In genomic region chr12:59260362-59260761, GRCm38 (mm10) we compare ENCODE assay signal across 10 mouse cellular contexts. TPM values are rescaled to one million over a fixed set of nuclear protein-coding genes. Genes with fewer than 3 reads are reported as not detected.
DNase-seq lines count a peak whose midpoint lies in the region; ATAC-seq and TF ChIP-seq lines count a peak whose summit lies in the region.
"Had no signal": no experiment of that assay in that cellular context is flagged by ENCODE, and none has a peak within 500 bp of the region (broad histone marks: within the 10 kb centered on the region; RNA-seq: fewer than 3 reads in every experiment).

No protein-coding gene starts in this region.

- DNase-seq in midbrain, embryonic 11.5 days (ENCODE audit: low spot score, missing footprints): peak; percentile 85
- DNase-seq in midbrain, embryonic 10.5 days (ENCODE audit: low spot score): no peak
- peak; percentile 26 for DNase-seq in frontal cortex, postnatal 10 days (ENCODE audit: low spot score in 2 of 2)
- peak; percentile 15 to 26 for DNase-seq in layer of hippocampus, postnatal 36 days
- DNase-seq in right cerebral cortex, postnatal 25 days: peak; percentile 60
- DNase-seq in thymus, adult 2 months: no peak
- no peak for DNase-seq in spleen, postnatal 14 days (ENCODE audit: low spot score in 2 of 2)
- DNase-seq in kidney, adult 18-20 months: no peak
- DNase-seq: heart, adult 11 months had no signal

- no peak overlapping the region for H3K27ac ChIP-seq in midbrain, embryonic 11.5 days (ENCODE audit: low read depth, low read length)
- H3K27ac ChIP-seq in midbrain, embryonic 10.5 days (replicated peaks): no peak overlapping the region
- no peak overlapping the region for H3K27ac ChIP-seq in thymus, adult 2 months (ENCODE audit: control insufficient read depth, insufficient read depth, low read length)

- no peak overlapping the region for H3K9ac ChIP-seq in midbrain, embryonic 11.5 days (ENCODE audit: low read length)

- H3K4me3 ChIP-seq in midbrain, embryonic 11.5 days (ENCODE audit: low read depth, low read length): no peak overlapping the region
- no peak overlapping the region for H3K4me3 ChIP-seq in midbrain, embryonic 10.5 days
- H3K4me3 ChIP-seq in thymus, adult 2 months (ENCODE audit: control insufficient read depth, insufficient read depth, low read length): no peak overlapping the region

- no peak for TF ChIP-seq POLR2A in thymus, adult 2 months (IDR thresholded peaks at IDR 0.05; ENCODE audit: control insufficient read depth, extremely low read depth, insufficient read depth, low read length, poor library complexity)

- H3K4me1 ChIP-seq in midbrain, embryonic 11.5 days (ENCODE audit: control insufficient read depth, insufficient read depth, low read length): no peaks in the 10 kb centered on the region
- peaks cover 5% of the 10 kb centered on the region; the same call in 1 of the 2 replicates for H3K4me1 ChIP-seq in midbrain, embryonic 10.5 days
- no peaks in the 10 kb centered on the region for H3K4me1 ChIP-seq in thymus, adult 2 months (replicated peaks; ENCODE audit: control insufficient read depth, insufficient read depth, low read length)

- no peaks in the 10 kb centered on the region for H3K36me3 ChIP-seq in midbrain, embryonic 11.5 days (ENCODE audit: control insufficient read depth, insufficient read depth, low read length)
- no peaks in the 10 kb centered on the region for H3K36me3 ChIP-seq in midbrain, embryonic 10.5 days
- no peaks in the 10 kb centered on the region for H3K36me3 ChIP-seq in thymus, adult 2 months (ENCODE audit: control insufficient read depth, insufficient read depth, low read length)

- peak; percentile 74; the same call in 1 of the 2 replicates for ATAC-seq in midbrain, embryonic 11.5 days (ENCODE audit: low FRiP score)
- ATAC-seq: lung, postnatal 0 days had no signal

- no peak for TF ChIP-seq CTCF in thymus, adult 2 months (IDR thresholded peaks at IDR 0.05; ENCODE audit: borderline replicate concordance, control insufficient read depth, extremely low read depth, insufficient read depth, low read length, poor library complexity)

- H3K27me3 ChIP-seq in midbrain, embryonic 11.5 days (ENCODE audit: control insufficient read depth, insufficient read depth, low read length): no peaks in the 10 kb centered on the region
- H3K27me3 ChIP-seq in midbrain, embryonic 10.5 days (ENCODE audit: low read depth, poor library complexity, severe bottlenecking): no peaks in the 10 kb centered on the region
- no peaks in the 10 kb centered on the region for H3K27me3 ChIP-seq in thymus, adult 2 months (ENCODE audit: control insufficient read depth, insufficient read depth, low read length)

- H3K4me2 ChIP-seq in midbrain, embryonic 11.5 days: no peak overlapping the region

- no peaks in the 10 kb centered on the region for H3K9me3 ChIP-seq in midbrain, embryonic 11.5 days (ENCODE audit: control insufficient read depth, low read length)
- no peaks in the 10 kb centered on the region for H3K9me3 ChIP-seq in midbrain, embryonic 10.5 days (replicated peaks)

RNA-seq across cellular contexts. Expression of gene Fbxo33, which starts 40.8 kb away (rescaled TPM):
- 9.9 and 10.1 TPM in 2 replicates for polyA plus RNA-seq in midbrain, embryonic 11.5 days (2014; fragmentation: Nextera tagmentation; extraction: Ambion mirVana)
- polyA plus RNA-seq in midbrain, embryonic 10.5 days (2016; fragmentation: Nextera tagmentation; extraction: Ambion mirVana): 5.4 and 6.4 TPM in 2 replicates
- 10 to 100 TPM; 52.5 to 56.3 TPM for total RNA-seq in layer of hippocampus, postnatal 36 days (2021)
- polyA plus RNA-seq in thymus, adult 2 months (2012; rRNA removed): 11.4 and 18.6 TPM in 2 replicates

Comparison
In these comparisons a context has a peak if more than half of its experiments do, and no peak if none do; other contexts are left out.
1. DNase-seq: peak in midbrain, embryonic 11.5 days (single experiment), frontal cortex, postnatal 10 days (2 of 2), layer of hippocampus, postnatal 36 days (2 of 2) and right cerebral cortex, postnatal 25 days (single experiment); none in midbrain, embryonic 10.5 days (single experiment), thymus, adult 2 months (single experiment), spleen, postnatal 14 days (0 of 2) and kidney, adult 18-20 months (single experiment).